Mouse (Mus musculus) megakaryocyte, embryonic 14.5 days (primary cell): Measurements from ENCODE around the gene Jmjd1c.

Source experiments
- FLI1 ChIP-seq: IDR thresholded peaks from 2 replicates; pipeline ENCODE4 v1.6.1; 2012; ENCODE audit warnings: low read length, inconsistent platforms, mixed read lengths
- GATA1 ChIP-seq: IDR thresholded peaks from 3 replicates; pipeline ENCODE4 v1.6.1; 2012; ENCODE audit warnings: mixed read lengths, low read length, inconsistent platforms, borderline replicate concordance

- TF ChIP-seq GATA1 (no peak), FLI1 (no peak)
Observed at GRCm38 (mm10) chr10:67299285-67299684, 203.4 kb downstream of the Jmjd1c start.
